Mouse (Mus musculus): ENCODE data around the gene Strn. TPM values are rescaled to one million over a fixed set of nuclear protein-coding genes. Genes with fewer than 3 reads are reported as not detected.
"Not testable (repeated sequence)": the region's sequence is repeated elsewhere in the genome, so short reads cannot be mapped to it uniquely, and the experiment has no call there.

Strn gene
- polyA plus RNA-seq, 1 experiment from 2014 or later: 5.8 TPM

DNA sequence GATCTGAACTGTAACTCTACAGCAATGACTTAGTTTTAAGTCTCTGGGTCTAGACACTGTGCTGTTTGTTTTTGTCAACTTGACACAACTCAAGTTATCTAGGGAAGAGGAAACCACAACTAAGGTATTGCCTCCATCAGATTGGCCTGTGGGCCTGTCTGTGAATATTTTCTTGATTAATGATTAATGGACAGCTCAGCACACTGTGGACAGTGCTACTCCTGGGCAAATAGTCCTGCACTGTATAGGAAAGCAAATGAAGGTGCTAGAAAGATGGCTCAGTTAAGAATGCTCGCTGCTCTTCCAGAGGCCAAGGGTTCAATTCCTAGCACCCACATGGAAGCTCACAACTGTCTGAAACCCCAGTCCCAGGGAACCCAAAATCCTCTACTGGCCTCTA is 38.0 kb downstream of the Strn start:
- Histone ChIP-seq H3K4me1 (no peaks in the 10 kb centered on the region), H3K9me3 (no peaks in the 10 kb centered on the region), H3K4me3 (no peak overlapping the region), H3K4me2 (replicated peaks) (no peak overlapping the region), H3K36me3 (0 out of 2 replicates have a peak, but pooled peaks cover 5% of the 10 kb centered on the region), H3K27me3 (no peaks in the 10 kb centered on the region), H3K9ac (replicated peaks) (no peak overlapping the region), H3K27ac (replicated peaks) (no peak overlapping the region)
- ATAC-seq (replicated peaks): no peak
- WGBS: 88% methylated on average over 1 of the region's 1 CpGs

DNA sequence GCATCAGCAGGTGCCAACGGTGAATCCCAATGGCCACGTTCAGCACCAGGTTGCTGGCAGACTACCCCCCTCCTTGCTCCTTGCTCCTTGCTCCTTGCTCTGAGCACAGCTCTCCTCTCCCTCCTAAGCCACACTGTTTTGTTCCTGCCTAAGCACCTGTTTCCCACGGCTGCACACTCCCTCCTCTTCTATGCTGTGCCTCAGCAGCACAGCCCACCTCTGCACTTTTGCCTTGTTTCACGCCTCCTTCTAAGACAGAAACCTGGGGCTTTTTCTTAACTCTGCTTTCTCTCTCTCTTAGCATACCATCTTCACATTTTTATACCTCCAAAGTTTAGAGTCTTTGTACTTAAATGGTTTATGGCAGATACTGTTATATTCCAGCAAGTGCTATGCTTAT is 39.5 kb downstream of the Strn start:
- Histone ChIP-seq H3K9ac (replicated peaks) (no peak overlapping the region), H3K9me3 (no peaks in the 10 kb centered on the region), H3K4me2 (replicated peaks) (no peak overlapping the region), H3K27me3 (no peaks in the 10 kb centered on the region), H3K4me1 (no peaks in the 10 kb centered on the region), H3K36me3 (0 out of 2 replicates have a peak, but pooled peaks cover 5% of the 10 kb centered on the region), H3K4me3 (no peak overlapping the region), H3K27ac (replicated peaks) (no peak overlapping the region)
- no peak for ATAC-seq (replicated peaks)
- 88% methylated on average over 4 of the region's 4 CpGs for WGBS

DNA sequence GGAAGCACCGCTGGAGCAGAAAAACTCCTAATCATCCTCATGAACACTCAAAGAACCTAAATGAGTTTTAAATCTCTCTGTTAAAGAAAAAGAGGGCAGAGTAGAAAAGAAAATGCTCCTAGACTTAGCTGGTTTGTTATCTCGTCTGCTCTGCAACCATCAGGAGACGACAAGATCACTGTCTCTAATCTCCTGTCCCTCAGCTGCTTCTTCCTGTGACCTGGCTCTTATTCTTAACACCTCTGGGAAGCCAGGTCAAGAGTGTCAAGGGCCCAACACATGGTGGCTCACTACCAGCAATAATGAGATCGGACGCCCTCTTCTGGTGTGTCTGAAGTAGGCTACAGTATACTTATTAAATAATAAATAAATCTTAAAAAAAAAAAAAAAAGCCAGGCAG is 40.1 kb downstream of the Strn start:
- 0 out of 2 replicates have a peak, but pooled peaks cover 5% of the 10 kb centered on the region for H3K36me3 ChIP-seq
- H3K27ac ChIP-seq (replicated peaks): no peak overlapping the region
- H3K4me3 ChIP-seq: no peak overlapping the region
- H3K9ac ChIP-seq (replicated peaks): no peak overlapping the region
- no peak overlapping the region for H3K4me2 ChIP-seq (replicated peaks)
- 80% methylated on average over 5 of the region's 5 CpGs for WGBS
- no peaks in the 10 kb centered on the region for H3K27me3 ChIP-seq
- no peaks in the 10 kb centered on the region for H3K4me1 ChIP-seq
- ATAC-seq (replicated peaks): no peak
- no peaks in the 10 kb centered on the region for H3K9me3 ChIP-seq

DNA sequence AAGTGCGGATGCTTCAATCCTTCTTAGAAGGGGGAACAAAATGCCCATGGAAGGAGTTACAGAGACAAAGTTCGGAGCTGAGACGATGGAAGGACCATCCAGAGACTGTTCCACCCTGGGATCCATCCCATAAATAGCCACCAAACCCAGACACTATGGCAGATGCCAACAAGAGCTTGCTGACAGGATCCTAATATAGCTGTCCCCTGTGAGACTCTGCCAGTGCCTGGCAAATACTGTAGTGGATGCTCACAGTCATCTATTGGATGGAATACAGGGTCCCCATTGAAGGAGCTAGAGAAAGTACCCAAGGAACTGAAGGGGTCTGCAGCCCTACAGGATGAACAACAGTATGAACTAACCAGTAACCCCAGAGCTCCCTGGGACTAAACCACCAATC is 47.8 kb downstream of the Strn start:
- WGBS: 96% methylated on average over 3 of the region's 3 CpGs
- H3K27ac ChIP-seq (replicated peaks); ATAC-seq (replicated peaks); H3K9ac ChIP-seq (replicated peaks); H3K9me3 ChIP-seq; H3K27me3 ChIP-seq; H3K4me2 ChIP-seq (replicated peaks); H3K4me1 ChIP-seq; H3K4me3 ChIP-seq: not testable (repeated sequence)
- peaks cover 23% of the 10 kb centered on the region for H3K36me3 ChIP-seq

DNA sequence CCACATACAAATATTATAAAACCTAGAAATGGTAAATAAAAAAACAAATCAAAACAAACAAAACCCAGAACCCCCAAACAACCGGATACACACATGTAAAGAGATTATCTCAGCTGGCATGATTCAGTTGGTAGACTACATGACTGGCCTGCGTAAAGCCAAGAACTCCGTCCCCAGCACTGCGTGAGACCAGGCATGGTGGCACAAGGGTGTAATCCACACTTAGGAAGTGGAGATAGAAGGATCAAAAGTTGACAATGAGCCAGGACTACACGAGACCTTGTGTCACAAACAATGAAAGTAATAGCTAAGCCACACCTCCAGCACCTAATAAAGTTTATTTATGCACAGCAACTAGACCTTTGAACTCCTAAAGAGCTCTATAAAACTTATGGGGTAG is 49.0 kb downstream of the Strn start:
- H3K9ac ChIP-seq (replicated peaks): no peak overlapping the region
- no peak overlapping the region for H3K4me3 ChIP-seq
- WGBS: 85% methylated on average over 5 of the region's 5 CpGs
- H3K4me1 ChIP-seq: no peaks in the 10 kb centered on the region
- no peaks in the 10 kb centered on the region for H3K27me3 ChIP-seq
- H3K27ac ChIP-seq (replicated peaks): no peak overlapping the region
- H3K9me3 ChIP-seq: 0 out of 2 replicates have a peak, but pooled peaks cover 4% of the 10 kb centered on the region
- no peak overlapping the region for H3K4me2 ChIP-seq (replicated peaks)
- peaks cover 23% of the 10 kb centered on the region for H3K36me3 ChIP-seq
- ATAC-seq (replicated peaks): no peak

DNA sequence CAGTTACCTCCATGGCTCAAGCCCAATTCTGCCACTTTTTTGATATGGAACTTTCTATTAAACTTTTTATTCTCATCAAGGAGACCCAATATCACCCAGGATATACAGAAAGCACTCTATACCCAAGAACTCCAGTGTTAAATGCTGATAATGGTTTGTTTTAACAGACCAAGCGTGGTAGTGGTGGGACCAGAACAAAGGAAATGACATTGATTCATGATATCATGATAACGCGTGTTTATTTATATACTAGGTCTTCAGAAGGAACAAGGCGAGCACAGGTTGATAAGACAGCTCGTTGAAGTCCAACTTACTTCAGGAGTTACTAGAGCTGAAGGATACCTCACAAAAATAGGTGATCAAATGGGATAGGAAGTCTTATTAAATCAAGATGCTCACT is 52.0 kb downstream of the Strn start:
- Histone ChIP-seq H3K27ac (replicated peaks) (no peak overlapping the region), H3K9me3 (no peaks in the 10 kb centered on the region), H3K4me3 (no peak overlapping the region), H3K27me3 (no peaks in the 10 kb centered on the region), H3K9ac (replicated peaks) (no peak overlapping the region), H3K36me3 (peaks cover 6% of the 10 kb centered on the region; the same call in 1 of the 2 replicates), H3K4me2 (replicated peaks) (no peak overlapping the region), H3K4me1 (no peaks in the 10 kb centered on the region)
- ATAC-seq (replicated peaks): no peak
- 92% methylated on average over 5 of the region's 5 CpGs for WGBS

DNA sequence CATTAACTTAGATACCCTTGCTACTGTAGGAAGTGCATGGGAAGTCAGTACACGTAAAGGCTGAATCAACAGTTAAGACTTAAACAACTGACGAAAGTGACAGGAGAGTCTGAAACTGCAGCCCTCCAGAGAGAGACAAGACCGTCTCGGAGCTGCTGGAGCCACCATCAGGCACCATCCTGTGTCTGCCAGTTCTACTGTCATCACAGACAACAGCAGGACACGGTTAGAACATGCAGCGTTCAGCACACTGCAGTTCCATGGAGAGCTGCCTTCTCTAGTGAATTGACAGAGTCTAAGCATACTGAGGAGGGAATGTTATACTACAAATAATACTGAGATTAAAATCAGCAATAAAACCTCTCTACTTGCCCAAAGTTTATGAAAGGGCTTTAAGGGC is 54.6 kb downstream of the Strn start:
- no peak overlapping the region for H3K27ac ChIP-seq (replicated peaks)
- no peaks in the 10 kb centered on the region for H3K27me3 ChIP-seq
- H3K4me2 ChIP-seq (replicated peaks): no peak overlapping the region
- no peaks in the 10 kb centered on the region for H3K9me3 ChIP-seq
- H3K36me3 ChIP-seq: 0 out of 2 replicates have a peak, but pooled peaks cover 4% of the 10 kb centered on the region
- no peak overlapping the region for H3K4me3 ChIP-seq
- 85% methylated on average over 6 of the region's 6 CpGs for WGBS
- no peak for ATAC-seq (replicated peaks)
- H3K4me1 ChIP-seq: no peaks in the 10 kb centered on the region
- H3K9ac ChIP-seq (replicated peaks): no peak overlapping the region

DNA sequence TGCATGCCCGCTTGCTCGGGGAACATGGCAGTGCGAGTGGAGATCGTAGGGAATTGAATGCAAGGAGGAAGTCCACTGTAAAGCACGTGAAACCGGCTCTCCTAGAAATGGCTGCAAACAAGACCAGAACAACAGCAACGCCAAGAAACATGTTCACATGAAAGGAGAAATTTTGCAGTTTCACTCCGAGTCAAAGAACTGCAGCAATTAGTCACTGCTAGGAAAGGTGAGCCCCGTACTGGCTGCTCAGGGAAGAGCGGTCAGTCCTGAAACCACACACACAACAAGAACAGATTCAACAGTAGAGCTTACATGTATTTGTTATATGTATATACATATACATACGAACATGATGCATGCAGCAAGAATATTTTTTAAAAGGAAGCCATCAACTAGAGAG is 57.5 kb downstream of the Strn start:
- H3K4me2 ChIP-seq (replicated peaks): no peak overlapping the region
- no peaks in the 10 kb centered on the region for H3K36me3 ChIP-seq
- ATAC-seq (replicated peaks): no peak
- 94% methylated on average over 11 of the region's 11 CpGs for WGBS
- H3K27ac ChIP-seq (replicated peaks): no peak overlapping the region
- H3K4me1 ChIP-seq: no peaks in the 10 kb centered on the region
- no peak overlapping the region for H3K4me3 ChIP-seq
- no peak overlapping the region for H3K9ac ChIP-seq (replicated peaks)
- no peaks in the 10 kb centered on the region for H3K9me3 ChIP-seq
- H3K27me3 ChIP-seq: no peaks in the 10 kb centered on the region

DNA sequence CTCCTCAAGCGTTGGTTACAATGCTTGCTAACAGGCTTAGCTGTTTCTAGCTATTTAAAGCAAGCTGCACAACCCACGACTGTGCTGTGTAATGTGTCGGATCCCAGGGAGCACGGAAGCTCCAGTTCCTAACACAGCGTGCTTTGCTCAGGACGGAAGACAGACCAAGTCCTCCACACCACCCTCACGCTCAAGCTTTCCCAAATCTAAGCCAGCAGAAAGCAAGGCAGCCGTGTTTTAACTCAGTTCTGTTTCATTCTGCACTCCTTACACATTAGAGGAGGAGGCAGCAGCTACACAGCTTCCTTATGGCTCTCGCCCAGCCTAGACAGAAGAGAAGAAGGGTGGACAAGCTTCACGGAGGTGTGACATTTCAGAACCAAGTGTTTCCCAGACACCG is 60.2 kb downstream of the Strn start:
- Histone ChIP-seq H3K36me3 (peaks cover 5% of the 10 kb centered on the region; the same call in 1 of the 2 replicates), H3K4me1 (no peaks in the 10 kb centered on the region), H3K27me3 (no peaks in the 10 kb centered on the region), H3K9me3 (no peaks in the 10 kb centered on the region), H3K27ac (replicated peaks) (no peak overlapping the region), H3K4me2 (replicated peaks) (no peak overlapping the region), H3K9ac (replicated peaks) (no peak overlapping the region), H3K4me3 (no peak overlapping the region)
- no peak for ATAC-seq (replicated peaks)
- 92% methylated on average over 11 of the region's 11 CpGs for WGBS

DNA sequence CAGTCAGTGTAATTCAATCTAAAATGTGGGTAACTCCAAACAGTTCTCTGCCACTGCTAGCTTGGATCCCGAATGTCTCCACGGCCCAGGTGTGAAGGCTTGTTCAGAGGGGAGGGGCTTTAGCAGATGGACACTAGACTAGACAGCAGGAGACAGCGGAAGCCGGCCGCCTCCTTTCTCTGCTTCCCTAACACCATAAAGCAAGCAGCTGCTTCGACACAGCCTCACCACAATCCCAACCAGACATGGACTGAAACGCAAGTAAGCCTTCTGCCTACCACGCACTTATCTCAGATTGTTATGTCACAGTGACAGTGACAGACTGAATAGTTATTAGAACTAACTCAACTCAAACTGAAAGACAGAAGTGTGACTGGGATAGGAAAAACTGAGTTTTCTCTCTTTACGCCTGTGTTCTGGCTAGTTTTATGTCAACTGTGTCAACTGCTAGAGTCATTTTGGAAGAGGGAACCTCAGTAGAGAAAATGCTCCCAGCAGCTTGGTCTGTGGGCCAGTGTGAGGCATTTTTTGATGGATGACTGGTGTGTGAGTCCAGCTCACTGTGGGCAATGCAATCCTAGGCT is 71.9 kb downstream of the Strn start:
- no peak for ATAC-seq (replicated peaks)
- 88% methylated on average over 9 of the region's 9 CpGs for WGBS
- H3K36me3 ChIP-seq: peaks cover 40% of the 10 kb centered on the region

DNA sequence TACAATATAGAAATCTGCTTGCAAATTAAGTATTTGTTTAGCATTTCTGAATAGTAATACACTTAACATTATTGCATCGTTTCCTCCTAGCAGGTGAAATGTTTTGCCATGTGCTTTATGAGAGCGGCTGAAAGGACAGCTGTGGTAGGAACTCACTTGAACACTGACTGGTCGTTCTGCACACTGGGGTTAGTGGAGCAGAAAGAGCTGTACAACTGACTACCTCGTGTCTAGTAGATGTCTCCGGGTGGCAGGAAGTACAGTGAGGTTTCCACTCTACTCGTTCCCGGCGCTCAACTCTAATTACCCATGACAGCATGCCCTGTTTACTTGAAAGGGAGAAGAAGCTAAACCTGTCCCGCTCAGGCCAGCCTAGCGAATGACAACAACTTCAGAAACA is 82.2 kb downstream of the Strn start:
- H3K9ac ChIP-seq (replicated peaks): no peak overlapping the region
- H3K4me3 ChIP-seq: no peak overlapping the region
- no peak overlapping the region for H3K4me2 ChIP-seq (replicated peaks)
- H3K9me3 ChIP-seq: 0 out of 2 replicates have a peak, but pooled peaks cover under 1% of the 10 kb centered on the region
- H3K4me1 ChIP-seq: no peaks in the 10 kb centered on the region
- whole genome bisulfite sequencing: 68% methylated on average over 10 of the region's 10 CpGs
- peaks cover 66% of the 10 kb centered on the region for H3K36me3 ChIP-seq
- H3K27me3 ChIP-seq: no peaks in the 10 kb centered on the region
- ATAC-seq (replicated peaks): no peak
- no peak overlapping the region for H3K27ac ChIP-seq (replicated peaks)

More for the DNA sequence above, 71.9 kb downstream of the Strn start:
- Histone ChIP-seq H3K4me3 (no peak overlapping the region), H3K27ac (replicated peaks) (no peak overlapping the region), H3K4me2 (replicated peaks) (no peak overlapping the region), H3K4me1 (no peaks in the 10 kb centered on the region), H3K27me3 (no peaks in the 10 kb centered on the region), H3K9ac (replicated peaks) (no peak overlapping the region), H3K9me3 (0 out of 2 replicates have a peak, but pooled peaks cover under 1% of the 10 kb centered on the region)

DNA sequence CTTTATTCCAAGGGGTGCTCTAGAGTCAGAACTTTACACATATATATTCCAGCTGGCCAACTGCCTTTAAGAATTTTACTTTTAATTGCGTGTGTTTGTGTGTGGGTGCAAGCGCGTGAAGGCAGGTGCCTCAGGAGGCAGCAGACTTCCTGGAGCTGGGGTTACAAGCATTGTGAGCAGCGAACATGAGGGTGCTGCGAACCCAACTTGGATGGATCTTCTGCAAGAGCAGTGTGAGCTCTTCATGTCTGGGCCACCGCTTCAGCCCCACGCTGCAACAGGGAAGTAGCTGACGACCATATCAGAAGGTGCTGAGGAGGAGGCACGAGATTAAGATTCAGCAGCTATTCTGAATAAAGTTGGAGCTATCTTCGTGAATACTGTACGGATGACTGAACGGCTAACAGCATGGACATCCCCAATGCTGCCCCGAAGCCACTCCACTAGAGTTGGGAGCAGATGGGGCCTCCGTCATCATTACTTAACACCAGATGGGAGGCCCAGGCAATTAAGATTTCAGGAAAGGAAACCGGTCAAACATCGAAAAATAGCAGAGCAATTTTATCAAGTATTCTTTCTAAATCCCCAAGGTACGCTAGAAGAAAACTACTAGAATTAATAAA is 93.0 kb downstream of the Strn start:
- no peaks in the 10 kb centered on the region for H3K27me3 ChIP-seq
- no peak overlapping the region for H3K4me3 ChIP-seq
- no peaks in the 10 kb centered on the region for H3K9me3 ChIP-seq
- 76% methylated on average over 17 of the region's 17 CpGs for WGBS
- H3K27ac ChIP-seq (replicated peaks): no peak overlapping the region
- H3K36me3 ChIP-seq: peaks cover 10% of the 10 kb centered on the region; the same call in 1 of the 2 replicates
- ATAC-seq (replicated peaks): peak; percentile 75
- H3K9ac ChIP-seq (replicated peaks): no peak overlapping the region
- H3K4me1 ChIP-seq: no peaks in the 10 kb centered on the region
- H3K4me2 ChIP-seq (replicated peaks): no peak overlapping the region

DNA sequence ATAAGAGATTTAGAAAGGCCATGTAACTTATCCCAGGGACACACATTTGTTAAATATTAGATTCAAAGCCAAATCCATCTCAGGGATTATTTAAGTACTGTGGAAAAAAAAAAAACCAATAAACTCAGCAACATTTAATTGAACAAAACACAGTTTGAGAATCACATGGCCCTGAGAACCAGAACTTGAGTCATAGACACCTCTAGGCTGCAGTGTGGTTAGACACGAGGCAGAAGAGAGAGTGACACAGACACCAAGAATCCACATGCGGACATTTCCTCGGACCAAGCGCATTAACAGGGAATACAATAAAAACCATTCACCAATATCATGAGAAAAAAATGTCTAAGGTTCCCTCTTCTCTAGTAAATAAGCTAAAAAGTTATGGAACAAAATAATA is 94.7 kb downstream of the Strn start:
- Histone ChIP-seq H3K9ac (replicated peaks) (no peak overlapping the region), H3K27ac (replicated peaks) (no peak overlapping the region), H3K27me3 (no peaks in the 10 kb centered on the region), H3K9me3 (no peaks in the 10 kb centered on the region), H3K4me2 (replicated peaks) (no peak overlapping the region), H3K4me3 (no peak overlapping the region), H3K4me1 (no peaks in the 10 kb centered on the region), H3K36me3 (peaks cover 3% of the 10 kb centered on the region; the same call in 1 of the 2 replicates)
- no peak for ATAC-seq (replicated peaks)
- 86% methylated on average over 4 of the region's 4 CpGs for WGBS
